Mouse (Mus musculus): ENCODE data around the gene Klf4. TPM values are rescaled to one million over a fixed set of nuclear protein-coding genes. Genes with fewer than 3 reads are reported as not detected.
A peak's percentile ranks its signal among the peaks of the same experiment; 100 is the strongest.

Klf4 gene
- 4.3 and 5.4 TPM in 2 replicates for polyA plus RNA-seq (2016; fragmentation: Nextera tagmentation; extraction: Ambion mirVana)

- H3K9ac ChIP-seq = peak within 1 kb of the TSS; percentile 80
- H3K9me3 ChIP-seq (replicated peaks) = no peaks in the 10 kb centered on the region
- H3K36me3 ChIP-seq = no peaks in the 10 kb centered on the region
- peak within 1 kb of the TSS; percentile 84 for H3K4me3 ChIP-seq
- H3K4me2 ChIP-seq = peak within 1 kb of the TSS; percentile 80
- peak within 1 kb of the TSS; percentile 90 for H3K27ac ChIP-seq (ENCODE audit: poor library complexity, severe bottlenecking)
- 0 out of 2 replicates have a peak, but pooled peaks cover 2% of the 10 kb centered on the region for H3K27me3 ChIP-seq (replicated peaks)
- peaks cover 9% of the 10 kb centered on the region for H3K4me1 ChIP-seq (replicated peaks)
- under 1% methylated on average over 83 of the region's 99 CpGs for WGBS
- ATAC-seq (ENCODE audit: insufficient number of reproducible peaks, low FRiP score) = peak; percentile 89
These were observed at the start of gene Klf4 for GRCm38 (mm10) chr4:55532407-55533195. Gene Klf4, minus strand, starts transcription at chr4:55532466.

- Histone ChIP-seq H3K4me1 (replicated peaks) (no peaks in the 10 kb centered on the region), H3K27ac (ENCODE audit: poor library complexity, severe bottlenecking) (no peak overlapping the region), H3K4me3 (no peak overlapping the region), H3K9me3 (replicated peaks) (no peaks in the 10 kb centered on the region), H3K4me2 (no peak overlapping the region), H3K36me3 (no peaks in the 10 kb centered on the region), H3K9ac (no peak overlapping the region), H3K27me3 (replicated peaks) (no peaks in the 10 kb centered on the region)
- 88% methylated on average over 2 of the region's 2 CpGs for WGBS
- no peak for ATAC-seq (ENCODE audit: insufficient number of reproducible peaks, low FRiP score)
These were observed 39.2 kb upstream of the Klf4 start for GRCm38 (mm10) chr4:55571432-55571831.

- Histone ChIP-seq H3K9ac (no peak overlapping the region), H3K4me3 (no peak overlapping the region), H3K36me3 (no peaks in the 10 kb centered on the region), H3K9me3 (replicated peaks) (no peaks in the 10 kb centered on the region), H3K27me3 (replicated peaks) (no peaks in the 10 kb centered on the region), H3K27ac (ENCODE audit: poor library complexity, severe bottlenecking) (no peak overlapping the region), H3K4me1 (replicated peaks) (no peaks in the 10 kb centered on the region), H3K4me2 (no peak overlapping the region)
- no peak for ATAC-seq (ENCODE audit: insufficient number of reproducible peaks, low FRiP score)
- WGBS = 82% methylated on average over 9 of the region's 9 CpGs
These were observed 35.7 kb upstream of the Klf4 start for GRCm38 (mm10) chr4:55567986-55568385.

- Histone ChIP-seq H3K4me3 (no peak overlapping the region), H3K36me3 (no peaks in the 10 kb centered on the region), H3K9me3 (replicated peaks) (no peaks in the 10 kb centered on the region), H3K9ac (no peak overlapping the region), H3K27me3 (replicated peaks) (no peaks in the 10 kb centered on the region), H3K27ac (ENCODE audit: poor library complexity, severe bottlenecking) (no peak overlapping the region), H3K4me2 (no peak overlapping the region), H3K4me1 (replicated peaks) (no peaks in the 10 kb centered on the region)
- no peak for ATAC-seq (ENCODE audit: insufficient number of reproducible peaks, low FRiP score)
- WGBS = 81% methylated on average over 5 of the region's 5 CpGs
These were observed 35.3 kb upstream of the Klf4 start for GRCm38 (mm10) chr4:55567575-55567974.

GRCm38 (mm10) chr4:55564317-55564716 is 32.1 kb upstream of the Klf4 start:
- H3K4me3 ChIP-seq = no peak overlapping the region
- H3K4me1 ChIP-seq (replicated peaks) = no peaks in the 10 kb centered on the region
- H3K27me3 ChIP-seq (replicated peaks) = no peaks in the 10 kb centered on the region
- H3K4me2 ChIP-seq = no peak overlapping the region
- H3K9me3 ChIP-seq (replicated peaks) = 0 out of 2 replicates have a peak, but pooled peaks cover 3% of the 10 kb centered on the region
- H3K36me3 ChIP-seq = no peaks in the 10 kb centered on the region
- no peak overlapping the region for H3K27ac ChIP-seq (ENCODE audit: poor library complexity, severe bottlenecking)
- 89% methylated on average over 2 of the region's 2 CpGs for WGBS
- H3K9ac ChIP-seq = no peak overlapping the region
- no peak for ATAC-seq (ENCODE audit: insufficient number of reproducible peaks, low FRiP score)

GRCm38 (mm10) chr4:55563050-55563449 is 30.8 kb upstream of the Klf4 start:
- 52% methylated on average over 8 of the region's 8 CpGs for WGBS
- ATAC-seq (ENCODE audit: insufficient number of reproducible peaks, low FRiP score) = no peak
- Histone ChIP-seq H3K4me3 (no peak overlapping the region), H3K9ac (no peak overlapping the region), H3K4me2 (no peak overlapping the region), H3K36me3 (no peaks in the 10 kb centered on the region), H3K9me3 (replicated peaks) (0 out of 2 replicates have a peak, but pooled peaks cover 5% of the 10 kb centered on the region), H3K27ac (ENCODE audit: poor library complexity, severe bottlenecking) (no peak overlapping the region), H3K27me3 (replicated peaks) (no peaks in the 10 kb centered on the region), H3K4me1 (replicated peaks) (no peaks in the 10 kb centered on the region)

GRCm38 (mm10) chr4:55562062-55562461 is 29.8 kb upstream of the Klf4 start:
- ATAC-seq (ENCODE audit: insufficient number of reproducible peaks, low FRiP score) = no peak
- no peaks in the 10 kb centered on the region for H3K27me3 ChIP-seq (replicated peaks)
- H3K4me2 ChIP-seq = no peak overlapping the region
- H3K27ac ChIP-seq (ENCODE audit: poor library complexity, severe bottlenecking) = no peak overlapping the region
- H3K4me1 ChIP-seq (replicated peaks) = no peaks in the 10 kb centered on the region
- no peak overlapping the region for H3K9ac ChIP-seq
- WGBS = 76% methylated on average over 3 of the region's 3 CpGs
- H3K36me3 ChIP-seq = no peaks in the 10 kb centered on the region
- H3K4me3 ChIP-seq = no peak overlapping the region
- H3K9me3 ChIP-seq (replicated peaks) = 0 out of 2 replicates have a peak, but pooled peaks cover 6% of the 10 kb centered on the region

GRCm38 (mm10) chr4:55546869-55547268 is 14.6 kb upstream of the Klf4 start:
- no peaks in the 10 kb centered on the region for H3K9me3 ChIP-seq (replicated peaks)
- no peak overlapping the region for H3K9ac ChIP-seq
- peaks cover 15% of the 10 kb centered on the region for H3K4me1 ChIP-seq (replicated peaks)
- WGBS = 86% methylated on average over 12 of the region's 12 CpGs
- no peaks in the 10 kb centered on the region; the same call in 1 of the 2 replicates for H3K27me3 ChIP-seq (replicated peaks)
- H3K27ac ChIP-seq (ENCODE audit: poor library complexity, severe bottlenecking) = no peak overlapping the region
- H3K4me3 ChIP-seq = no peak overlapping the region
- no peaks in the 10 kb centered on the region for H3K36me3 ChIP-seq
- no peak overlapping the region for H3K4me2 ChIP-seq
- ATAC-seq (ENCODE audit: insufficient number of reproducible peaks, low FRiP score) = no peak

- ATAC-seq (ENCODE audit: insufficient number of reproducible peaks, low FRiP score) = no peak
- Histone ChIP-seq H3K27me3 (replicated peaks) (no peaks in the 10 kb centered on the region; the same call in 1 of the 2 replicates), H3K4me3 (no peak overlapping the region), H3K36me3 (no peaks in the 10 kb centered on the region), H3K9me3 (replicated peaks) (no peaks in the 10 kb centered on the region), H3K27ac (ENCODE audit: poor library complexity, severe bottlenecking) (no peak overlapping the region), H3K4me1 (replicated peaks) (peaks cover 38% of the 10 kb centered on the region), H3K4me2 (no peak overlapping the region), H3K9ac (no peak overlapping the region)
- 21% methylated on average over 2 of the region's 2 CpGs for WGBS
These were observed 10.5 kb upstream of the Klf4 start for GRCm38 (mm10) chr4:55542753-55543152.

GRCm38 (mm10) chr4:55541654-55542053 is 9.4 kb upstream of the Klf4 start:
- Histone ChIP-seq H3K27ac (ENCODE audit: poor library complexity, severe bottlenecking) (no peak overlapping the region), H3K4me1 (replicated peaks) (peaks cover 38% of the 10 kb centered on the region), H3K4me2 (no peak overlapping the region), H3K9me3 (replicated peaks) (no peaks in the 10 kb centered on the region), H3K36me3 (no peaks in the 10 kb centered on the region), H3K4me3 (no peak overlapping the region), H3K27me3 (replicated peaks) (0 out of 2 replicates have a peak, but pooled peaks cover 2% of the 10 kb centered on the region), H3K9ac (no peak overlapping the region)
- WGBS = 38% methylated on average over 4 of the region's 4 CpGs
- ATAC-seq (ENCODE audit: insufficient number of reproducible peaks, low FRiP score) = no peak

GRCm38 (mm10) chr4:55541221-55541620 is 9.0 kb upstream of the Klf4 start:
- H3K27ac ChIP-seq (ENCODE audit: poor library complexity, severe bottlenecking) = peak overlapping the region; percentile 8; the same call in 1 of the 2 replicates
- 10% methylated on average over 4 of the region's 4 CpGs for WGBS
- 0 out of 2 replicates have a peak, but pooled peaks have one; percentile 51 for ATAC-seq (ENCODE audit: insufficient number of reproducible peaks, low FRiP score)

More at GRCm38 (mm10) chr4:55541221-55541620, 9.0 kb upstream of the Klf4 start:
- Histone ChIP-seq H3K27me3 (replicated peaks) (0 out of 2 replicates have a peak, but pooled peaks cover 2% of the 10 kb centered on the region), H3K36me3 (no peaks in the 10 kb centered on the region), H3K4me2 (no peak overlapping the region; the same call in 1 of the 2 replicates), H3K4me1 (replicated peaks) (peaks cover 38% of the 10 kb centered on the region), H3K9ac (no peak overlapping the region), H3K9me3 (replicated peaks) (no peaks in the 10 kb centered on the region), H3K4me3 (no peak overlapping the region)
